20 mouse cellular contexts compared by ENCODE assay signal in genomic region chr4:125727030-125727429, GRCm38 (mm10).
DNase-seq lines count a peak whose midpoint lies in the region; ATAC-seq and TF ChIP-seq lines count a peak whose summit lies in the region.
"Had no signal": no experiment of that assay in that cellular context is flagged by ENCODE, and none has a peak within 500 bp of the region (broad histone marks: within the 10 kb centered on the region; RNA-seq: fewer than 3 reads in every experiment).

No protein-coding gene starts in this region.

- no peaks in the 10 kb centered on the region for H3K9me3 ChIP-seq in kidney, embryonic 15.5 days (replicated peaks)
- H3K9me3 ChIP-seq in hindbrain, embryonic 15.5 days: no peaks in the 10 kb centered on the region
- no peaks in the 10 kb centered on the region for H3K9me3 ChIP-seq in neural tube, embryonic 12.5 days
- H3K9me3 ChIP-seq: heart, embryonic 12.5 days had no signal

- no peak overlapping the region for H3K4me3 ChIP-seq in kidney, embryonic 15.5 days (replicated peaks)
- H3K4me3 ChIP-seq in hindbrain, embryonic 15.5 days: no peak overlapping the region
- H3K4me3 ChIP-seq in neural tube, embryonic 12.5 days: peak overlapping the region; percentile 7
- H3K4me3 ChIP-seq in thymus, adult 2 months (ENCODE audit: control insufficient read depth, insufficient read depth, low read length): no peak overlapping the region
- H3K4me3 ChIP-seq: heart, embryonic 12.5 days; layer of hippocampus, adult 2 months; left cerebral cortex, adult 2 months had no signal

- H3K36me3 ChIP-seq in kidney, embryonic 15.5 days: no peaks in the 10 kb centered on the region
- H3K36me3 ChIP-seq in hindbrain, embryonic 15.5 days: no peaks in the 10 kb centered on the region
- H3K36me3 ChIP-seq in neural tube, embryonic 12.5 days: no peaks in the 10 kb centered on the region
- H3K36me3 ChIP-seq in thymus, adult 2 months (ENCODE audit: control insufficient read depth, insufficient read depth, low read length): no peaks in the 10 kb centered on the region
- H3K36me3 ChIP-seq: heart, embryonic 12.5 days had no signal

- H3K27ac ChIP-seq in kidney, embryonic 15.5 days: no peak overlapping the region
- H3K27ac ChIP-seq in hindbrain, embryonic 15.5 days (replicated peaks): no peak overlapping the region
- H3K27ac ChIP-seq in neural tube, embryonic 12.5 days: no peak overlapping the region
- H3K27ac ChIP-seq in thymus, adult 2 months (ENCODE audit: control insufficient read depth, insufficient read depth, low read length): no peak overlapping the region
- H3K27ac ChIP-seq: layer of hippocampus, adult 2 months; left cerebral cortex, adult 2 months had no signal

- no peak for TF ChIP-seq POLR2A in thymus, adult 2 months (IDR thresholded peaks at IDR 0.05; ENCODE audit: control insufficient read depth, extremely low read depth, insufficient read depth, low read length, poor library complexity)

- no peak overlapping the region for H3K9ac ChIP-seq in kidney, embryonic 15.5 days
- no peak overlapping the region for H3K9ac ChIP-seq in hindbrain, embryonic 15.5 days
- H3K9ac ChIP-seq in neural tube, embryonic 12.5 days: peak overlapping the region; percentile 40; the same call in 1 of the 2 replicates
- H3K9ac ChIP-seq: forebrain, postnatal 0 days; heart, embryonic 12.5 days had no signal

- peaks cover 26% of the 10 kb centered on the region for H3K4me1 ChIP-seq in kidney, embryonic 15.5 days
- peaks cover 31% of the 10 kb centered on the region for H3K4me1 ChIP-seq in hindbrain, embryonic 15.5 days (replicated peaks)
- H3K4me1 ChIP-seq in neural tube, embryonic 12.5 days: peaks cover 38% of the 10 kb centered on the region
- H3K4me1 ChIP-seq in thymus, adult 2 months (replicated peaks; ENCODE audit: control insufficient read depth, insufficient read depth, low read length): no peaks in the 10 kb centered on the region
- H3K4me1 ChIP-seq: heart, embryonic 12.5 days had no signal

- TF ChIP-seq CTCF in thymus, adult 2 months (IDR thresholded peaks at IDR 0.05; ENCODE audit: borderline replicate concordance, control insufficient read depth, extremely low read depth, insufficient read depth, low read length, poor library complexity): no peak

- H3K4me2 ChIP-seq in kidney, embryonic 15.5 days: peak overlapping the region; percentile 54; the same call in 1 of the 2 replicates
- H3K4me2 ChIP-seq in hindbrain, embryonic 15.5 days: peak overlapping the region; percentile 22
- H3K4me2 ChIP-seq in neural tube, embryonic 12.5 days (replicated peaks): peak overlapping the region; percentile 53
- H3K4me2 ChIP-seq: heart, embryonic 12.5 days had no signal

- peaks cover 47% of the 10 kb centered on the region for H3K27me3 ChIP-seq in kidney, embryonic 15.5 days
- peaks cover 13% of the 10 kb centered on the region; the same call in 1 of the 2 replicates for H3K27me3 ChIP-seq in hindbrain, embryonic 15.5 days
- peaks cover 13% of the 10 kb centered on the region; the same call in 1 of the 2 replicates for H3K27me3 ChIP-seq in neural tube, embryonic 12.5 days (replicated peaks)
- H3K27me3 ChIP-seq in thymus, adult 2 months (ENCODE audit: control insufficient read depth, insufficient read depth, low read length): no peaks in the 10 kb centered on the region; the same call in 1 of the 2 replicates

- ATAC-seq in kidney, embryonic 15.5 days (replicated peaks; ENCODE audit: low FRiP score): no peak
- ATAC-seq in hindbrain, embryonic 15.5 days (ENCODE audit: low FRiP score, low read depth): no peak
- ATAC-seq in neural tube, embryonic 12.5 days (ENCODE audit: low FRiP score, low read depth): no peak
- ATAC-seq: forebrain, postnatal 0 days had no signal

- DNase-seq in kidney, postnatal 4 days: no peak
- peak; percentile 49 for DNase-seq in ZHBTc4 (ENCODE audit: low read depth, low spot score)
- DNase-seq in thymus, adult 2 months: no peak
- no peak for DNase-seq in cerebellum, postnatal 36 days
- DNase-seq: adrenal gland, postnatal 14 days; cerebellum, adult 8-10 months; forebrain, postnatal 0 days; gastrocnemius, postnatal 25 days; heart, postnatal 4 days; kidney, adult 2 months; liver; lung, adult 2 months; lung, postnatal 4 days; right cerebral cortex, postnatal 14 days had no signal

- WGBS in kidney, embryonic 15.5 days: 7% methylated on average over 10 of the region's 10 CpGs
- 24% methylated on average over 10 of the region's 10 CpGs for WGBS in hindbrain, embryonic 15.5 days
- WGBS in neural tube, embryonic 12.5 days: 13% methylated on average over 10 of the region's 10 CpGs
- WGBS in thymus, adult 2 months: 31% methylated on average over 10 of the region's 10 CpGs
